Mouse (Mus musculus) MEL (cell line): ENCODE data around the gene Vegfb.

Experiments
- CTCF ChIP-seq, 3 experiments: IDR thresholded peaks in 2 of 3; conservative IDR thresholded peaks in 1 of 3; 2 replicates each; pipeline ENCODE4 v1.5.1; 2011 to 2012; ENCODE audit warnings: low read length in 3 of 3, low read depth in 2 of 3, mild to moderate bottlenecking in 2 of 3, improper control_type of control experiment in 1 of 3, inconsistent platforms in 1 of 3, mixed read lengths in 1 of 3, moderate library complexity in 1 of 3; ENCODE audit not compliant: control insufficient read depth in 1 of 3, insufficient read depth in 1 of 3, poor library complexity in 1 of 3, severe bottlenecking in 1 of 3
- POLR2A ChIP-seq, 2 experiments: IDR thresholded peaks; 2 replicates each; pipeline ENCODE4 v1.6.1; 2011 to 2012; ENCODE audit warnings: low read length in 2 of 2, mild to moderate bottlenecking in 2 of 2, control low read depth in 1 of 2, improper control_type of control experiment in 1 of 2, low read depth in 1 of 2, moderate library complexity in 1 of 2; ENCODE audit not compliant: control insufficient read depth in 1 of 2, insufficient read depth in 1 of 2, poor library complexity in 1 of 2
- SIN3A ChIP-seq: IDR thresholded peaks from 2 replicates; pipeline ENCODE4 v1.6.1; 2012; ENCODE audit warnings: low read length, improper control_type of control experiment, inconsistent platforms

- peak in 1 of 2 experiments; percentile 44; a peak in 1 of 4 replicates for TF ChIP-seq POLR2A (IDR thresholded peaks at IDR 0.05; ENCODE audit: control insufficient read depth in 1 of 2, insufficient read depth in 1 of 2, low read depth in 1 of 2, low read length in 2 of 2, poor library complexity in 1 of 2)
- TF ChIP-seq CTCF (IDR thresholded peaks at IDR 0.05 in 2 of 3, conservative IDR thresholded peaks at IDR 0.05 in 1 of 3; ENCODE audit: control insufficient read depth in 1 of 3, insufficient read depth in 1 of 3, low read depth in 2 of 3, low read length in 3 of 3, poor library complexity in 1 of 3, severe bottlenecking in 1 of 3), result no peak
- peak; percentile 72 for TF ChIP-seq SIN3A
Measured at GRCm38 (mm10) chr19:6979001-6979479, 8.4 kb downstream of the Vegfb start.
